Mouse (Mus musculus): ENCODE data around the gene Casp12. TPM values are rescaled to one million over a fixed set of nuclear protein-coding genes. Genes with fewer than 3 reads are reported as not detected.
"Not testable (repeated sequence)": the region's sequence is repeated elsewhere in the genome, so short reads cannot be mapped to it uniquely, and the experiment has no call there.

The Casp12 gene
- polyA plus RNA-seq, 1 experiment: 7.5 TPM

- H3ac ChIP-seq (ENCODE audit: control insufficient read depth, insufficient read length): no peak overlapping the region
- H3K4me2 ChIP-seq (ENCODE audit: low read depth): no peak overlapping the region
- no peaks in the 10 kb centered on the region for H3K27me3 ChIP-seq (ENCODE audit: control insufficient read depth, insufficient read depth, insufficient read length)
- H3K4me3 ChIP-seq: no peak overlapping the region
- H3K36me3 ChIP-seq (ENCODE audit: control insufficient read depth, insufficient read depth): no peaks in the 10 kb centered on the region
- no peaks in the 10 kb centered on the region for H3K79me2 ChIP-seq (ENCODE audit: control insufficient read depth, insufficient read depth)
- TF ChIP-seq TCF3 (IDR thresholded peaks at IDR 0.05; ENCODE audit: insufficient read length, low read depth) (no peak), MAX (IDR thresholded peaks at IDR 0.05; ENCODE audit: low read depth) (no peak), REST (IDR thresholded peaks at IDR 0.05; ENCODE audit: insufficient read depth, insufficient read length) (no peak), TCF12 (IDR thresholded peaks at IDR 0.05; ENCODE audit: insufficient read depth, poor library complexity, severe bottlenecking) (no peak), E2F4 (IDR thresholded peaks at IDR 0.05; ENCODE audit: insufficient read depth) (no peak), POLR2A (IDR thresholded peaks at IDR 0.05; ENCODE audit: insufficient read length, low read depth) (no peak), MYOG (IDR thresholded peaks at IDR 0.05; ENCODE audit: control insufficient read depth in 1 of 3, insufficient read depth in 1 of 3, insufficient read length in 2 of 3, low read depth in 2 of 3) (no peak), MYOD1 (IDR thresholded peaks at IDR 0.05; ENCODE audit: control insufficient read depth in 1 of 3, insufficient read length in 2 of 3, low read depth in 2 of 3) (no peak), POLR2AphosphoS2 (IDR thresholded peaks at IDR 0.05; ENCODE audit: insufficient read length, low read depth) (no peak), CEBPB (IDR thresholded peaks at IDR 0.05; ENCODE audit: insufficient read depth, poor library complexity, severe bottlenecking) (no peak)
These were observed 8.4 kb downstream of the Casp12 start for GRCm38 (mm10) chr9:5353673-5354072.

- no peaks in the 10 kb centered on the region for H3K27me3 ChIP-seq (ENCODE audit: control insufficient read depth, insufficient read depth, insufficient read length)
- no peak overlapping the region for H3ac ChIP-seq (ENCODE audit: control insufficient read depth, insufficient read length)
- H3K79me2 ChIP-seq (ENCODE audit: control insufficient read depth, insufficient read depth): no peaks in the 10 kb centered on the region
- no peak overlapping the region for H3K4me2 ChIP-seq (ENCODE audit: low read depth)
- TF ChIP-seq CEBPB (IDR thresholded peaks at IDR 0.05; ENCODE audit: insufficient read depth, poor library complexity, severe bottlenecking) (peak; percentile 80), E2F4 (IDR thresholded peaks at IDR 0.05; ENCODE audit: insufficient read depth) (no peak)
- no peak overlapping the region for H3K4me3 ChIP-seq
- H3K36me3 ChIP-seq (ENCODE audit: control insufficient read depth, insufficient read depth): no peaks in the 10 kb centered on the region
These were observed 11.6 kb downstream of the Casp12 start for GRCm38 (mm10) chr9:5356801-5357200.

GRCm38 (mm10) chr9:5393561-5393960 is 48.3 kb downstream of the Casp12 start:
- Histone ChIP-seq H3K4me3 (no peak overlapping the region), H3K27me3 (ENCODE audit: control insufficient read depth, insufficient read depth, insufficient read length) (no peaks in the 10 kb centered on the region), H3K79me2 (ENCODE audit: control insufficient read depth, insufficient read depth) (no peaks in the 10 kb centered on the region), H3K4me2 (ENCODE audit: low read depth) (no peak overlapping the region), H3K36me3 (ENCODE audit: control insufficient read depth, insufficient read depth) (no peaks in the 10 kb centered on the region), H3ac (ENCODE audit: control insufficient read depth, insufficient read length) (no peak overlapping the region)
- TF ChIP-seq MAX (IDR thresholded peaks at IDR 0.05; ENCODE audit: low read depth): no peak
- TF ChIP-seq POLR2AphosphoS2 (IDR thresholded peaks at IDR 0.05; ENCODE audit: insufficient read length, low read depth): no peak
- no peak for TF ChIP-seq USF1 (IDR thresholded peaks at IDR 0.05; ENCODE audit: low read depth)
- no peak for TF ChIP-seq REST (IDR thresholded peaks at IDR 0.05; ENCODE audit: insufficient read depth, insufficient read length)
- TF ChIP-seq E2F4 (IDR thresholded peaks at IDR 0.05; ENCODE audit: insufficient read depth): no peak
- TF ChIP-seq CEBPB (IDR thresholded peaks at IDR 0.05; ENCODE audit: insufficient read depth, poor library complexity, severe bottlenecking): no peak
- no peak for TF ChIP-seq TCF3 (IDR thresholded peaks at IDR 0.05; ENCODE audit: insufficient read length, low read depth)
- TF ChIP-seq MYOD1 (IDR thresholded peaks at IDR 0.05; ENCODE audit: control insufficient read depth in 1 of 3, insufficient read length in 2 of 3, low read depth in 2 of 3): no peak
- no peak for TF ChIP-seq POLR2A (IDR thresholded peaks at IDR 0.05; ENCODE audit: insufficient read length, low read depth)
- TF ChIP-seq TCF12 (IDR thresholded peaks at IDR 0.05; ENCODE audit: insufficient read depth, poor library complexity, severe bottlenecking): no peak
- no peak for TF ChIP-seq SRF (IDR thresholded peaks at IDR 0.05; ENCODE audit: control insufficient read depth, insufficient read length, low read depth)
- TF ChIP-seq MYOG (IDR thresholded peaks at IDR 0.05; ENCODE audit: control insufficient read depth in 1 of 3, insufficient read depth in 1 of 3, insufficient read length in 2 of 3, low read depth in 2 of 3): no peak

- H3ac ChIP-seq (ENCODE audit: control insufficient read depth, insufficient read length); H3K79me2 ChIP-seq (ENCODE audit: control insufficient read depth, insufficient read depth); H3K27me3 ChIP-seq (ENCODE audit: control insufficient read depth, insufficient read depth, insufficient read length); H3K36me3 ChIP-seq (ENCODE audit: control insufficient read depth, insufficient read depth); H3K4me2 ChIP-seq (ENCODE audit: low read depth); H3K4me3 ChIP-seq: not testable (repeated sequence)
These were observed 50.6 kb downstream of the Casp12 start for GRCm38 (mm10) chr9:5395861-5396260.

GRCm38 (mm10) chr9:5410988-5411568 is 65.8 kb downstream of the Casp12 start:
- no peaks in the 10 kb centered on the region for H3K27me3 ChIP-seq (ENCODE audit: control insufficient read depth, insufficient read depth, insufficient read length)
- no peak overlapping the region for H3K4me2 ChIP-seq (ENCODE audit: low read depth)
- no peaks in the 10 kb centered on the region for H3K36me3 ChIP-seq (ENCODE audit: control insufficient read depth, insufficient read depth)
- H3K79me2 ChIP-seq (ENCODE audit: control insufficient read depth, insufficient read depth): no peaks in the 10 kb centered on the region
- TF ChIP-seq POLR2A (IDR thresholded peaks at IDR 0.05; ENCODE audit: insufficient read length, low read depth) (no peak), MYOG (IDR thresholded peaks at IDR 0.05; ENCODE audit: control insufficient read depth in 1 of 3, insufficient read depth in 1 of 3, insufficient read length in 2 of 3, low read depth in 2 of 3) (no peak), TCF12 (IDR thresholded peaks at IDR 0.05; ENCODE audit: insufficient read depth, poor library complexity, severe bottlenecking) (no peak), TCF3 (IDR thresholded peaks at IDR 0.05; ENCODE audit: insufficient read length, low read depth) (no peak), REST (IDR thresholded peaks at IDR 0.05; ENCODE audit: insufficient read depth, insufficient read length) (no peak), MYOD1 (IDR thresholded peaks at IDR 0.05; ENCODE audit: control insufficient read depth in 1 of 3, insufficient read length in 2 of 3, low read depth in 2 of 3) (no peak)
- no peak overlapping the region for H3K4me3 ChIP-seq
- no peak overlapping the region for H3ac ChIP-seq (ENCODE audit: control insufficient read depth, insufficient read length)

Measured in myocyte (in vitro differentiated cells).